Mouse (Mus musculus): ENCODE data around the gene Btd.

DNA sequence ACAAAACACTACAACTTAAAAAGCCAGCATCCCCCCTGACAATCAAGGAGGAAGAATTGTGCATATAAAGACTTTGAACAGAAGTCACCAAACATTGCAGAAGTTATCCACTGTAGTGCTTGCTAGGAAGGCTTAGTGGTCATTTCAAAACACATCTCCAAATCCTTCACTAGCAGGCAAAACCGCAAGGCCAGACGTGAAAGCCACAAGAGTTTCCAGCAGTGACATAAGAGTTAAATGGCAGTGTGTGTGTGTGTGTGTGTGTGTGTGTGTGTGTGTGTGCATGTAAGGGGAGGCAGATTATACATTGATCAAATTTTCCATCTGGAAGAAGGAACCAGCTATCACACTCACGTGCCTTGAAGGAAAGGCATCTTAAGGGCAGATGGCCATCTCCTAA lies 22.8 kb upstream of the Btd start:
- no peak for TF ChIP-seq MYOD1 (IDR thresholded peaks at IDR 0.05; ENCODE audit: control insufficient read depth, insufficient read length, low read depth)
- TF ChIP-seq CTCF (IDR thresholded peaks at IDR 0.05; ENCODE audit: control insufficient read depth, insufficient read depth, insufficient read length), result no peak
- TF ChIP-seq MAX (IDR thresholded peaks at IDR 0.05), result no peak
- no peak for TF ChIP-seq CEBPB (IDR thresholded peaks at IDR 0.05; ENCODE audit: low read depth)
- TF ChIP-seq USF1 (IDR thresholded peaks at IDR 0.05; ENCODE audit: low read depth), result no peak
- no peak for TF ChIP-seq FOSL1 (IDR thresholded peaks at IDR 0.05; ENCODE audit: insufficient read depth, low read length, poor library complexity, severe bottlenecking)
- no peak for TF ChIP-seq MYOG (IDR thresholded peaks at IDR 0.05; ENCODE audit: control insufficient read depth, extremely low read depth, insufficient read length)

Data from C2C12 (cell line).